7 mouse cellular contexts compared by ENCODE assay signal in genomic region chr6:116337835-116338501, GRCm38 (mm10). TPM values are rescaled to one million over a fixed set of nuclear protein-coding genes. Genes with fewer than 3 reads are reported as not detected.
A peak's percentile ranks its signal among the peaks of the same experiment; 100 is the strongest.
DNase-seq lines count a peak whose midpoint lies in the region; ATAC-seq lines count a peak whose summit lies in the region.

March8 (plus strand) TSS chr6:116338024.

- ATAC-seq in midbrain, embryonic 13.5 days: peak; percentile 97

- H3K9ac ChIP-seq in midbrain, embryonic 13.5 days (replicated peaks): peak within 1 kb of the TSS; percentile 86

- H3K9me3 ChIP-seq in embryonic facial prominence, embryonic 10.5 days: no peaks in the 10 kb centered on the region
- H3K9me3 ChIP-seq in limb, embryonic 10.5 days (replicated peaks): no peaks in the 10 kb centered on the region
- no peaks in the 10 kb centered on the region for H3K9me3 ChIP-seq in midbrain, embryonic 13.5 days

- H3K27me3 ChIP-seq in embryonic facial prominence, embryonic 10.5 days (replicated peaks; ENCODE audit: low read depth, poor library complexity, severe bottlenecking): peaks cover 12% of the 10 kb centered on the region
- peaks cover 3% of the 10 kb centered on the region; the same call in 1 of the 2 replicates for H3K27me3 ChIP-seq in limb, embryonic 10.5 days (ENCODE audit: low read depth, poor library complexity, severe bottlenecking)
- H3K27me3 ChIP-seq in midbrain, embryonic 13.5 days: peaks cover 4% of the 10 kb centered on the region; the same call in 1 of the 2 replicates

- H3K4me1 ChIP-seq in embryonic facial prominence, embryonic 10.5 days: peaks cover 8% of the 10 kb centered on the region
- H3K4me1 ChIP-seq in limb, embryonic 10.5 days: 0 out of 2 replicates have a peak, but pooled peaks cover 5% of the 10 kb centered on the region
- H3K4me1 ChIP-seq in midbrain, embryonic 13.5 days (replicated peaks): peaks cover 19% of the 10 kb centered on the region

- peak within 1 kb of the TSS; percentile 92 for H3K27ac ChIP-seq in embryonic facial prominence, embryonic 10.5 days (replicated peaks)
- H3K27ac ChIP-seq in limb, embryonic 10.5 days: peak within 1 kb of the TSS; percentile 94
- peak within 1 kb of the TSS; percentile 79 for H3K27ac ChIP-seq in midbrain, embryonic 13.5 days

- H3K4me2 ChIP-seq in midbrain, embryonic 13.5 days (replicated peaks): peak within 1 kb of the TSS; percentile 61

- DNase-seq in adrenal gland, postnatal 10 days: peak; percentile 96
- DNase-seq in embryonic facial prominence, embryonic 10.5 days (ENCODE audit: low spot score): peak; percentile 95
- DNase-seq in gonadal fat pad, adult 2 months (ENCODE audit: low read depth): peak; percentile 44
- DNase-seq in kidney, adult 11 months: peak; percentile 95
- peak; percentile 95 for DNase-seq in limb, embryonic 10.5 days (ENCODE audit: low spot score)
- peak; percentile 81 for DNase-seq in spleen, adult 12 weeks (ENCODE audit: low spot score)

- peaks cover 16% of the 10 kb centered on the region for H3K36me3 ChIP-seq in embryonic facial prominence, embryonic 10.5 days (replicated peaks)
- peaks cover 7% of the 10 kb centered on the region; the same call in 1 of the 2 replicates for H3K36me3 ChIP-seq in limb, embryonic 10.5 days
- H3K36me3 ChIP-seq in midbrain, embryonic 13.5 days: peaks cover 8% of the 10 kb centered on the region; the same call in 1 of the 2 replicates

- peak within 1 kb of the TSS; percentile 97 for H3K4me3 ChIP-seq in embryonic facial prominence, embryonic 10.5 days
- H3K4me3 ChIP-seq in limb, embryonic 10.5 days: peak within 1 kb of the TSS; percentile 97
- peak within 1 kb of the TSS; percentile 93 for H3K4me3 ChIP-seq in midbrain, embryonic 13.5 days (replicated peaks)

- WGBS in embryonic facial prominence, embryonic 10.5 days: under 1% methylated on average over 75 of the region's 75 CpGs
- under 1% methylated on average over 71 of the region's 75 CpGs for WGBS in limb, embryonic 10.5 days
- WGBS in midbrain, embryonic 13.5 days: under 1% methylated on average over 74 of the region's 75 CpGs

RNA-seq across cellular contexts. Expression of gene March8, which starts in this region (rescaled TPM):
- total RNA-seq in adrenal gland, postnatal 10 days (2021): 10 to 100 TPM; 50.7 to 67.1 TPM
- 24.7 and 26.5 TPM in 2 replicates for polyA plus RNA-seq in embryonic facial prominence, embryonic 10.5 days (2016; fragmentation: Nextera tagmentation; extraction: Ambion mirVana)
- 121 and 122 TPM in 2 replicates for polyA plus RNA-seq in gonadal fat pad, adult 2 months (2012; rRNA removed)
- polyA plus RNA-seq in limb, embryonic 10.5 days (2016; fragmentation: Nextera tagmentation; extraction: Ambion mirVana): 19.6 and 21.5 TPM in 2 replicates
- polyA plus RNA-seq in midbrain, embryonic 13.5 days (2015; fragmentation: Nextera tagmentation; extraction: Ambion mirVana): 68.5 and 68.9 TPM in 2 replicates

Comparison
In these comparisons a context has a peak if more than half of its experiments do, and no peak if none do; other contexts are left out.
1. Peak in every context shown above with its lines: DNase-seq, ATAC-seq, H3K4me3 ChIP-seq and H3K27ac ChIP-seq.
2. DNase-seq: peak in every context shown above with its lines; median percentile 96 in adrenal gland, postnatal 10 days; 95 in embryonic facial prominence, embryonic 10.5 days; 95 in kidney, adult 11 months; 95 in limb, embryonic 10.5 days; 81 in spleen, adult 12 weeks; 44 in gonadal fat pad, adult 2 months.